Mouse (Mus musculus) urinary bladder, adult 18-20 months (tissue): ENCODE measurements around the gene Rae1.

Experiments
- DNase-seq, 2 experiments: peaks; one replicate each; pipeline ENCODE4 v3.0.0; 2022; ENCODE audit warnings: low spot score in 2 of 2, mixed read lengths in 2 of 2

The Rae1 gene

DNA sequence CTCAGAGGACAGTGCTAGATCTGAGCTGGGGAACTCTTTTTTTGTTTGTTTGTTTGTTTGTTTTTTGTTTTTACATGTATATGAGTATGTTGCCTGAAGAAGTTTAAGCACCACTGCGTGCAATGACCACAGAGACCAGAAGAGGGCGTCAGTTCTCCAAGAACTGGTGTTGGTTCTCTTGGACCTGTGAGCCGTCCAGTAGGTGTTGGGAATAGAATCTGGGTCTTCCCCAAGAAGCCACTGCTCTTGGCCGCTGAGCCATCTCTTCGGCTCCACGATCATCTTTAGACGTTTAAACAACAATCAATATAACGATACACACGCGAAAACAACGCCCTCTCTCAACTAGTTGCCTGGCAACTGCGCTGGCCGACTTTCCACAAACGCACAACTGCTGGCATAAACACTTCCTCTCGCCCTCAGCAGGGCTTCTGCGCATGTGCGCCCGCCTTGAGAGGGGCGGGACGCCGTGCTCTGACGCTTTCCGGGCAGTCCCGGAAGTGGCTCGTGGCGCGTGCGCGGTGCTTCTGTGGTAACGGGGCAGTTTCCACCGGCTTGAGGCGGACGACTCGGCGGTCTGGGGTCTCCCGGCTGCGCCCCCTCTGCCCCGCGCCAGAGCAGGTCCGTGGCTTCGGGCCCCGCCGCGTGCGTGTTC, at the start of gene Rae1:
Rae1 (plus strand) TSS at position 488 of the 655 bp plus-strand sequence.
- peak; percentile 97 to 99 for DNase-seq

DNA sequence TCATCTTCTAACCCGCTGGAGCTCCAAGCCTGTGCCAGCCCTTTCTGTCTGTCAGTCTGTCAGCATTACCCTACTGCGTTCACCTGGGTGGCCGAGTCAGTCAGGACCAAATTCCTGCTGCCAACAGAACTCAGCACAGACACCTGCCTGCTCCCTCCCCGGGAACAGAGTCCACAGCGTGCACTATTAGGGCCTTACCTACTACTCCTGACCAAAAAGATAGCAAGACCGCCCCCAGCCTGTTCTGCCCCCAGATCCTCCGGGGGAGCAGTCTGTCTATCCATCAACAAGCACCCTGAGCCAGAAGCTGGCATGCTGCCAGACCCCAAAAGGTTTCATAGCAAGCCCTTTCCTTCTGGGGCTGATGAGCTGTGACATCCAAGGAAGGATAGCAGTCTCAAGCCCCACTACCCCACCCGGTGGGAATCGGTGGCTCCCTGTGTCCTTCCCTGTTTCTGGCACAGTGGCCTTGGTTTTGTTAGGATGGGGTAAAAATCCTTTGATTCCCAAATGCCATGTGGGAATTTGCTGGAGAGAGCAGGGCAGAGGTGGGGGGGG, 49.7 kb upstream of the Rae1 start:
- DNase-seq: no peak

DNA sequence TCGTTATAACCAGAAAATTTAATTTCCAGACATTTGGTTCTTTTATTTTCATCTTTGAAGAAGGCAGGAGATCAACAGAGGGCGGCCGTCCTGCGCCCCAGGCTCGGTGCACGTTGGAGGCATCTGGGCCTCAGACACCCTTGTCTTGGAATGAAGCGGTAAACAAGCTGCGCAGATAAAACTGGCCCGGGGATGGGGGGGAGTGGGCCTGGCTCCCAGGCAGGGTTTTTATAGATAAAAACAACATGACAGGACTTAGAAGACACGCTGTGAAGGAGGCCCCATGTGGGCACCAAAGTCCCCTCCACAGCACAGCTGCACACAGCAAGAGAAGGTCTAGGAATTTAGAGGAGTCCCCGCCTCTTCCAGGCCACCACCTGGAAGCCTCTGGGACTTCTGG, 49.2 kb upstream of the Rae1 start:
- no peak for DNase-seq

- no peak for DNase-seq
Measured at GRCm38 (mm10) chr2:172951976-172952375, 47.9 kb upstream of the Rae1 start.

- no peak for DNase-seq
Measured at GRCm38 (mm10) chr2:172958579-172958978, 41.3 kb upstream of the Rae1 start.

DNA sequence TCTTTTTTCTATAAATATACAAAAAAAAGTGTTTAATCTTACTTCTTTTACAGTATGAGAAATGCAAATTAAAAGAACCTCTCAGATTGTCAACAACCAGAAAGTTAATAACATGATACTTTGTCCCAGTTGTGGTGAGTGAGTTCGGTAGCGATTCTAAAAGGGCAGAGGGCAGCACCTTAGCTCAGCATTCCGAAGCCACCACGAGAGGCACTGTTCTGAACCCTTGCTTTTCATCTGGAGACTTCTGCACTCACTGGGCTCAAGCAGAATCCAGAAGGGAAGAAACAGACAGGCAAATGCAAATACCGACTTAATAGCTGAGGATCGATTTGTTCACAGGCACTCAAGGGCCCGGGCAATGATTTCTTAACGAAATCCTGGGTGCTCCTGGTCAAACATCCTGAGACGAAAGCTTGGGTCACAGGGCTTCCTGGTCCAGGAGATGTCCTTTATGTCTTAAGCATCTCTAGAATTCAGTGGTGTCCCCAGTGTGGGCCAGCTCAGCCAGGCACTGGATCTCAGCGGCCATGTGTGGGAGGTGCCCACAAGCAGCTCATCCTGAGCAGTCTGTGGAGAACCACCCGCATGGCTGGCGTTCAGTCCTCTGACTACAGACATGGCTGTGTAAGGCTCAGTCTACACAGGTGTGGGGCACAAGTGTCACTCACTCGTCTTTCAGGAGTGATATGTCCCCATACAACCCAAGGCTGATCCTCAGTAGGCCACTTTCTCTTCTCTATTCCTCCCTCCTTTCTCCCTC, 40.7 kb upstream of the Rae1 start:
- DNase-seq: no peak

DNA sequence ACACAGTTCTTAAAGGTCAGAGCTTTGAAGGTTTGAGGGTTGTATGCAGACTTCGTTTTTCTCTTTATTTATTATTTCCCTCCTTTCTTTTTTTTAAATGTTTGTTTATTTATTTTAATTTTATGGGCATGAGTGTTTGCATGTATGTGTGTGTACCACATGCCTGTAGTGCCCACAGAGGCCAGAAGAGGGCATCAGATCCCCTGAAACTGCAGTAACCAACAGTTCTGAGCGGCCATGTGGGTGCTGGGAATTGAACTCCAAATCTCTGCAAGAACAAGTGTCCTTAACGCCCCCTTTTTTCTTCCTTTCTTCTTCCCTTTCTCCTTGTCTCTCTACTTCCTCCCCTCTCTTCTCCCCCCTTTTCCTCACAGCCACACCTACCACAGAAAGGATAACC, 39.6 kb upstream of the Rae1 start:
- DNase-seq: no peak

DNA sequence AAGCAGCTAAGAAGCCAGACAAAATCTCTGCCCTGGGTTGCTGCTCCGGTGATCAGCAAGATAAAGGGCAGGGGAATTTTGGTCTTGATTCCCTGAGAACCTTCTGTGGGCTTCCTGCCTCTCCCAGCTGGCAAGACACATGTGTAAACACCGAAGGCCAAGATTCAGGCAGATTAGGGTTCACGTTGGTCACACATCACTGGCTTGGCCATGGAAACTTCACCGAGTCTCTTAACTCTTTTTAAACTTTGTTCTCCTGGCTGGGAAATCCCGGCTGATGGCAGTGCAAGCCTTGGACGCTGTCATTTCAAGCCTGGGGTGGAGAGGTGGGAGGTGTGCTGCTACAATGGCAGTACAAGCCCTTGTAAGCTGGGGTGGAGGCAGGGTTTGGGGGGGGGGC, 38.7 kb upstream of the Rae1 start:
- DNase-seq: no peak

DNA sequence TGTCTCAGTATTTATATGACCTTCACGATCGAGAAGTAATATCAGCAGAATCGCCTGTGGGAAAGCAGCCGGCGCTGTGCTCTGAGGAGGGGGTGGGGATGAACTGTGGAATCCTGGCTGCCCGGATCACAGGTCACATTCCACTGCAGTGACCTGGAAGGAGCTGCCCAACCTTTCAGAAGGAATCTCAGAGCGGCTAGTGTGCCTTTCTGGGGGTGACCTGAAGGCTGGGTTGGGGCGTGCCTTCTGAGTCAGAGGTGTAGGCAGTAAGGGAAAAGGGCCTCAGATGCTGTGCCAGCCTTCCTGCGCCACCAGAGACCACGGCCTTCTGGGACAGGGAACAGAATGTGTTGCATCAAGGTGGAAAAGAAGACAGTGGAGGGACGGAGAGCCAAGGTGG, 34.7 kb upstream of the Rae1 start:
- peak in 1 of 2 experiments; percentile 21 for DNase-seq

GRCm38 (mm10) chr2:172966480-172966879, 33.4 kb upstream of the Rae1 start:
- DNase-seq: no peak

- DNase-seq: no peak
Measured at GRCm38 (mm10) chr2:172971865-172972264, 28.1 kb upstream of the Rae1 start.

GRCm38 (mm10) chr2:172973806-172974565, 25.9 kb upstream of the Rae1 start:
- no peak for DNase-seq

DNA sequence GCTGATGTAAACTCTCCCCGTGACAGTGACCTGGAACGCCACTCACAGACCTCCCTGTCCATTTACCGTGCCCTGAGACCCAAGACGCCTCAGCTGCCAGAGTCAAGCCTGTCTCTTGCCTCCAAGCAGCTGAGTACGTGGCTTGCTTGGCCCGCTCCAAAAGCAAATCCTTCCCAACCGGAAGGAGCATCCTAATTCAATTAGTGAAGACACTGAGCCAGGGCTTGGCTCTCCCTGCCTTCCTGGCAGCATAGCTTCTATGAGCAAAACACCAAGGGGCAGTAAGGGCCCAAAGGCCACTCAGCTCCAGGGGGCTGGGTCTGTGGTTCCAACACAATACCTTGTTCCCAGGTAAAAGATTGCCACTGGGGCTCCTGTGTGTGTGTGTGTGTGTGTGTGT, 25.2 kb upstream of the Rae1 start:
- DNase-seq: no peak

DNA sequence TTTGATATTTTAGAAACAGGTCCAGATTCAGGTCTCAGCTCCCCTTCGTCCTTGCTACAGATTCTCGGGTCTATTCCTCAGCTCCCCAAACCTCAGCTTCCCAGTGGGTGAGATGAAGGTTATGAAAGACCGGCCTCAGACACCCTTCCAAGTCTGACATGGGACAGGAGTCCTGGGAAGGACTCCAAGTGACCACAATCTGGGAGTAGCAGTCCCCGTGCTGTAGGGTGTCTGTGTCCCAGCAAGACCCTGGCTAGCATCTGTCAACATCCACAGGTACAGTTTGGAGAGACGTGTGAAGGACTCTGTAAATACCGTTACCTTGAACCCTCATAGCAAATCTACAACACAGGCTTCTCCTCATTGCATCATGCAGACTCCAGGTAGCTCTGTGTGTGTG, 24.8 kb upstream of the Rae1 start:
- no peak for DNase-seq

DNA sequence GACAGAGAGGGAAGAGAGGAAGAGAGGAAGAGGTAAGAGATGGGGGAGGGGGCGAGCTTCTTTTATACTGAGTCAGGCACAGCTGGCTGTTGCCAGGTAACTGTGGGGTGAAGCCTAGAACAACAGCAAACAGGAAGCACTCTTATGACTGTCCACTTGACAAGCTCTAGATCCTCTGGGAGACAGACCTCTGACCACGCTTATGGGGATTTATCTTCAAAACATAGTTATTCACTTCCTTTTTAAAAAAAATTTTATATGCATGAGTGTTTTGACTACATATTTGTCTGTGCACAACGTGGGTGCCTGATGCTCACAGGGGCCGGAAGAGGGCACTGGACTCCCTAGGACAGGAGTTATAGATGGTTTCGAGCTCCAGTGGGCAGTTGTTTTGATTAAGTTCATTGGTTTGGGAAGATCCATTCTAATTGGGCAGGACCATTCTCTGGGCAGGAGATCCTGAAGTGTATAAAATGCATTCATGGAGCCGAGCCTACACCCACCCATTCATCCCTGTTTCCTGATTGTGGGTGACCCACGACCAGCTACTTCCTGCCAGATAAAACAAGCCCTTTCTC, 23.2 kb upstream of the Rae1 start:
- DNase-seq: no peak

- DNase-seq: no peak
Measured at GRCm38 (mm10) chr2:172977409-172978130, 22.3 kb upstream of the Rae1 start, which contains the start of gene Spo11. Gene Spo11 (plus strand): TSS chr2:172977700.

DNA sequence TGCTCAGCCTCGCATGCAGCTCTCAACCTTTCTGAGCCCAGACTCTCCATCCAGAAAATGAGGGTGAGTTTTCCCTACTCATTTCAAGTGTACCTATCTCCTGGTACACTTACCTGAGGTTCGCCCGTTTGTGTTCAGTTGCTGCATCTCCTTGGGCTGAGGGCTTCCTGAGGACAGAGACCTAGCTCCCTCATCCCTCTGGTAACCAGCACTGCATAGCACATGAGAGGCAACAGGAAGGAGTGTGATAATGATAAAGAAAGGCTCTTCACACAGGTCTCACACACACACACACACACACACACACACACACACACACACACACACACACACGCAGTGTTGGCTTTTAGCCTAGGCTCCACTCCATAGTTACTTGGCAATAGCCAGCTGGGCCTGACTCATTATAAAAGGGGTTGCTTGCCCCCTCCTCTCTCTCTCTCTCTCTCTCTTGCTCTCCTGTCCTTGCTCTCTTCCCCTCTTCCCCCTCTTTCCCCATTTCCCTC, 21.7 kb upstream of the Rae1 start:
- no peak for DNase-seq

- no peak for DNase-seq
Measured at GRCm38 (mm10) chr2:172979666-172980345, 20.1 kb upstream of the Rae1 start.

GRCm38 (mm10) chr2:172982776-172983561, 16.9 kb upstream of the Rae1 start:
- DNase-seq: no peak

- no peak for DNase-seq
Measured at GRCm38 (mm10) chr2:172990161-172990560, 9.8 kb upstream of the Rae1 start.
